Mouse (Mus musculus): Measurements from ENCODE around the gene Btbd11.

DNA sequence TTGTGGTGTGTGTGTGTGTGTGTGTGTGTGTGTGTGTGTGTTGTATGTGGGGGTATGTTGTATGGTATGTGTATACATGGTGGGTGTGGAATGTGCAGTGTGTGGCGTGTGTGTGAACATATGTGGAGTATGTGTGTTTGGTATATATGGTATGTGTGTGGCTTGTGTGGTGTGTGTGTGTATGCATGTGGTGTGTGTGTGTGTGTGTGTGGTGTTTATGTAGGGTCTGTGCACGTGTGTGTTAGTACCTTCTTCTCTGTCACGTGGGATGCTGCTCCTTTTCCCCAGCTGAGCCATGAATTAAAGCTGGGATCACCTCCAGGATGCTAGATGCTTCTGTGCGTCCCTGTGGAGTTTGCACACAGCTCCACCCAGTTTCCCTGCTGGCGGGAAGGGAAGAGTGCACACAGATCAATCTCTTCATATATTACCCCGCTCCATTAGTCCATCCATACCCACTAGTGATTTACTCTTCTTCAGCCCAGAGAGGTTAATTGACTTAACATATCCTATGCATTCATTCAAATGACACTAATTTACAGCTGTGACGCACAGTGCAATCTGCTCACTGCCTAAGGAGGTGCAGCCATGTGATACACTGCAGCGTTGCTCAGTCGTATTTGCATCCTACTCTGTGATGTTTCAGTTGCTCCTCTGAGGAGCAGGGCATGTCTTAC is 23.7 kb upstream of the Btbd11 start:
- TF ChIP-seq EP300 (IDR thresholded peaks at IDR 0.05; ENCODE audit: insufficient read depth, low read depth, low read length) (no peak), CTCF (IDR thresholded peaks at IDR 0.05; ENCODE audit: low read depth, low read length) (no peak), POLR2A (IDR thresholded peaks at IDR 0.05; ENCODE audit: insufficient read depth, low read length) (no peak)
